Mouse (Mus musculus) forelimb bud, embryonic 11.5 days (tissue): ENCODE data around the gene Muc5ac.

Experiments
- DNase-seq: peaks from one replicate; pipeline ENCODE4 v3.0.0-alpha.2; 2012; ENCODE audit warnings: low read depth, low spot score

Muc5ac gene

GRCm38 (mm10) chr7:141835941-141836340 is 47.2 kb downstream of the Muc5ac start:
- DNase-seq = no peak

- DNase-seq = no peak
Measured at GRCm38 (mm10) chr7:141836423-141836822, 47.7 kb downstream of the Muc5ac start.

- no peak for DNase-seq
Measured at GRCm38 (mm10) chr7:141838779-141839178, 50.0 kb downstream of the Muc5ac start, which contains the start of gene Muc5b. Gene Muc5b (plus strand): TSS chr7:141839070.

GRCm38 (mm10) chr7:141840354-141840753 is 51.6 kb downstream of the Muc5ac start:
- DNase-seq = no peak

GRCm38 (mm10) chr7:141861046-141861445 is 72.3 kb downstream of the Muc5ac start:
- DNase-seq = no peak
